Mouse (Mus musculus) left cerebral cortex, adult 18-20 months (tissue): ENCODE measurements around the gene Wnt9b. TPM values are rescaled to one million over a fixed set of nuclear protein-coding genes. Genes with fewer than 3 reads are reported as not detected.

Experiments
- DNase-seq, 2 experiments: peaks; one replicate each; pipeline ENCODE4 v3.0.0; 2021 to 2022; ENCODE audit warnings: low spot score in 2 of 2, mixed read lengths in 1 of 2
- total RNA-seq, 2 experiments: library from RNA; stranded (reverse); gene quantifications; 2 replicates each; pipeline ENCODE4 v1.2.3; 2021

The Wnt9b gene
- total RNA-seq, 2 experiments from 2014 or later = 0.23 to 0.46 TPM

DNA sequence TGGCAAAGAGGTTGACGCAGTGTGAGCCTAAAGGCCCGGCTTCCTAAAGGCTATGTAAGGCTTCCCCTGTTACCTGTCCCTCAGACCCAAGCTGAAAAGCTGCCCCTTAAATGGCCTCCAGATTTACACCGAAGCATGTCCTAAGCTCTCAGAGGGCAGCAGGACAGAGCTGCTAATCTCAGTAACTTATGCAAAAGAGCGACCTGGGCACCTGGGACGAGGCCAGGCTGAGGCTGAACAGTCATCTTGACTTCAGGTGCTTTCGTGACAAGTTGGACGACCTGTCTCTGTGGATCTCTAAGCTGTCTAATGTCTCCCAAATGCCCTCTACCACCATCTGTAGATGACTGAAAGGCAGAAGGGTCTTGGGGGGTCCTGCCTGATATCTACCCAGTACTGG is 17.3 kb downstream of the Wnt9b start:
- no peak for DNase-seq

GRCm38 (mm10) chr11:103731594-103731993 is 18.0 kb downstream of the Wnt9b start:
- no peak for DNase-seq

- DNase-seq = no peak
These were observed 20.2 kb downstream of the Wnt9b start for GRCm38 (mm10) chr11:103729282-103729985.

DNA sequence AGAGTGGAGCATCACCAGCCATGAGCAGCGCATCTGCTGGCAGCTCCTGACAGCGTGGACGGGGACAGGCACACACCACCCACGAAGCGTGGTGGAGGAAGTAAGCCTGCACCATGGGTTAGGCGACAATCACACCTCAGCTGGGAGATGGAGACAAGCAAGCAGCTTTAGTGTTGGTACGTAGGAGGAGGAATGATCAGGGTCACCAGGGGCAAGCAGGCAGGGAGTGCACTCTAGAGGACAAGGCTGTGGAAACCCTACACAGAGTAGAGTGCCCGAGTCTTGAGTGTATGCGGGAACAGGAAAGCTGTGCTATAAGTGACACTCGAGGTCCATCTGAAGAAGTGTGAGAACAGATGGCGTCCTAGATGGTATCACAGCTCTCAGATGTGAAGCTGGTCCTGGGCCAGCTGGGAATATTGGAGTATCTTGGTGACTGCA is 25.3 kb downstream of the Wnt9b start:
- DNase-seq = peak; percentile 50 to 64

- no peak for DNase-seq
These were observed 27.6 kb downstream of the Wnt9b start for GRCm38 (mm10) chr11:103722040-103722481.

DNA sequence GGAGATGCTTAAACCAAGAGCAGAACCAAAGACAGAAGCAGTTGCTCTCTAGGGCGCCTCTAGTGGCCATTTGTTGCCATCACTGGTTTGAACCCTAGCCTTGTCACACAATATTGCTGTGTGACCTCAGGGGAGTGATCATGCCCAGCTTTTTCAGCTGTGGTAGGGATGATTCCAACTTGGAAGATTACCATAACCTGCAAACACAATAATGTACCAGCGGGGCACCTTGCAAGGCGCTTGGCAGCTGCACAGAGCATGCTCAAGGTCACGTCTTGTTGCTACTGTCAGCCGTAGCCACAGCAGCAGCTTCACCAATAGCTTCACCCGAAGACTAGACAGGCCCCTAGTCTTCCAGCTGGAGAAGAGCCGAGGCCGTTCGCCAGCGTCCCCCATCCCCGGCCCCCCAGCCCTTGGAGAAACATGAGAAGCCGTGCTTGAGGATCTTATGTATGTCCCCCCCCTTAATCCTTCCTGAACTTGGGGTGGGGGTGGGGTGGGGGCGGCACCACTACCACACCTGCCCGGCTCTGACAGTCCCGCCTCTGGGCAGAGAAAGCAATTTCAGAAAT is 28.1 kb downstream of the Wnt9b start:
- DNase-seq = no peak

- DNase-seq = no peak
These were observed 30.2 kb downstream of the Wnt9b start for GRCm38 (mm10) chr11:103719436-103719835.

- no peak for DNase-seq
These were observed 32.6 kb downstream of the Wnt9b start for GRCm38 (mm10) chr11:103716971-103717370.

DNA sequence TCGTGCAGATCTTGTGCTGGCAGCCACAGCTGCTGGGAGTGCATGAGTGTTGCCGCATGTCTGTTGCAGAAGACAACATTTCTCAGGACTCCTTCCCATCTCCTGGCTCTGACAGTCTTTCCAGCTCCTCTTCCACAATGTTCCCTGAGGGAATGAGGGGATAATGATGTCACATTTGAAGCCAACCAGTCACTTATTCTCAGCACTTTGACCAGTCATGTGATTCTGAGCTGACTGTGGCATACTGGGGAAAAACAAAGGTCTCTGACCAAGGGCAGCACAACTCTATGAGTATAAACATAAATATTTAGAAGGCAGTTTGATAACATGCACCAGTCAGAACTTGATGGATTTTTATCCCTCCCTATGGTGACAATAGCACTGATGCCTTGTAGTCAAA is 35.5 kb downstream of the Wnt9b start:
- no peak for DNase-seq

DNA sequence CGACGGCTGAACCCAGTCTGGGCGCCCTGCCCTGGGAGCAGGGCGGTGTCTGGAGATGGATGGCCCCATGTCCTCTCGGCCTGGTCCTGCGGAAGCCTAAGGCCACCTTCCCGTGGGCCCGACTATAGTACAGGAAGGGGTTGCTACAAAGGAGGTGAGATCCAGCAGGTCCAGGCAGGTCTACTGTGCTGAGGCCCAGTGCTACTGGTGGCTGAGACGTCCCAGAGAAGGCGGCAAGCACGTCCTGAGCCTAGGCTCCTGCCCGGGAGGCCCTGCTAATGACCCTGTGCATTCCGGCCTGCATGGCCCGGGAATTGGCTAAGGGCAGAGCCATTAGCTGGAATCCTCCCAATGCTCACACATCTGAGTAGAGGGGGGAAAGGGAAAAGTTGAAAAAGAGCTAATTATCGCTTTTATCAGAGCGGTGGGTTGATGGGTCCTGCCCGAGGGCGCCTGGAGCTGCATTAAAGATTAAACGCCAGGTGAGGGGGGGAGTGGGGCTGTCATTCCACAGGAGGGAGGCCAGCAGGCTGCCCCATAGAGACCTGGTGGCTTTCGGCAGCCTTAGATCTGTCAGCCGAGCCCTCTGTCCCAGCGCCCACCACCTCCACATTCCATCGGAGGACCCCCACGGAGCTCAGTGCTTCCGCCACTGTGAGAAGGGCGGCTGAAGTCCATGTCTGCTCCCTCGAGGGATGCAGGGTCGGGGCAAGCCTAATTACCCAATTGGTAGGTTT is 37.6 kb downstream of the Wnt9b start:
- no peak for DNase-seq

DNA sequence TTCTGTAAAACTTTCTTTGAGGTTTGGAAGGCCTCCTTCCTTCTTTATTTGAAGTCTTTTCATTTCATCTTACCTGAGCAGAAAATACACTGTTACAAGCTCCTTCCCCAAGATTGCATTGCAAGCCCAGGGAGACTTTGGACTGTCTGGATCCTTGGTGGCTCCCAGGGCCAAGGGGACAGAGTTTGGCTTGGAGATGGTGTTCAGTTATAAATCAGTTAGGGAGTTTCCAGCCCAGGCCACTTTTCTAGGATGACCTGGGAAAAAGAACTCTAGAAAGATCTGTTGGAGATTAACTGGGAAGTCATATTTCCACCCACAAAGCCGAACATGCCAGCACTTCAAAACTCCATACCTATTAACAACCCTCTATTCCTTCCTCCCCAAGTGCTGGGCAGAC is 39.6 kb downstream of the Wnt9b start:
- DNase-seq = no peak

DNA sequence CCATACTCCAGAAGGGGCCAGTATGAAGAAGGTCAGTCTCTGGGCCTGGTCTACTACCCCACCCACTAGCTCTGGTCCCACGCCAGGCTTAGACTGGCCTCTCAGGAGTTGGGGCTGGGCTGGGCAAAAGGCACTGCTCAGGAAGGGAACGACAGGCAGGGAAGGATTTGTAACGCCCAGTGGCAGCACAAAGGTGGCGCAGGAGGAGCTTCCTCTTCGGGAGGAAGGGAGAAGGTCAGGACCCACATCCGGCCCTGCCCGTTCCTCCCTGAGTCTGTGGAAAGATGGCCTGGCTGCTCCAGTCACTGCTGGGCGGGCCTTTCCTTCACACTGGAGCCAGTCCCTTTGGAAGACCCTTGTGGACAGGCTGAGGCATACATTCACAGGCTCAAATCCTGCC is 42.6 kb downstream of the Wnt9b start:
- DNase-seq = no peak

DNA sequence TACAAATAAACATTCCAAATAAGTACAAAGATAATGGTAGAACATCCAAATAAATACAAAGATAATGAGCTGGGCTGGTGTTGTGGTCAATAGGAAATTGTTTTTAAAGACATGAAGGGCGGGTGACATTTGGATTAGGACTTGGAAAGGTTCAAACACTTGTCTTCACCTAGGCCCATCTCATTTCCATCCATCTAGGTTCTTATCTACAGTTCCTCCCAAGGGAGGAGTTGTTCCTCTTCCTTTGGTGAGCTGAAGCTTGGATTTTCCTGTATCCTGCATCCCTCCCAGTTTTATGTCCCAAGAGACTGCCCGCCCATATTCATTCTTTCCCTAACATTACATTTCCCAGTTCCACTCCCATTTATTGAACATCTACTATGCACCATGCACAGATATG is 51.4 kb downstream of the Wnt9b start:
- no peak for DNase-seq

- DNase-seq = peak; percentile 80 to 91
These were observed 52.0 kb downstream of the Wnt9b start, which contains the start of gene Gosr2 for GRCm38 (mm10) chr11:103697565-103698176. Gene Gosr2, minus strand, starts transcription at chr11:103697898.

DNA sequence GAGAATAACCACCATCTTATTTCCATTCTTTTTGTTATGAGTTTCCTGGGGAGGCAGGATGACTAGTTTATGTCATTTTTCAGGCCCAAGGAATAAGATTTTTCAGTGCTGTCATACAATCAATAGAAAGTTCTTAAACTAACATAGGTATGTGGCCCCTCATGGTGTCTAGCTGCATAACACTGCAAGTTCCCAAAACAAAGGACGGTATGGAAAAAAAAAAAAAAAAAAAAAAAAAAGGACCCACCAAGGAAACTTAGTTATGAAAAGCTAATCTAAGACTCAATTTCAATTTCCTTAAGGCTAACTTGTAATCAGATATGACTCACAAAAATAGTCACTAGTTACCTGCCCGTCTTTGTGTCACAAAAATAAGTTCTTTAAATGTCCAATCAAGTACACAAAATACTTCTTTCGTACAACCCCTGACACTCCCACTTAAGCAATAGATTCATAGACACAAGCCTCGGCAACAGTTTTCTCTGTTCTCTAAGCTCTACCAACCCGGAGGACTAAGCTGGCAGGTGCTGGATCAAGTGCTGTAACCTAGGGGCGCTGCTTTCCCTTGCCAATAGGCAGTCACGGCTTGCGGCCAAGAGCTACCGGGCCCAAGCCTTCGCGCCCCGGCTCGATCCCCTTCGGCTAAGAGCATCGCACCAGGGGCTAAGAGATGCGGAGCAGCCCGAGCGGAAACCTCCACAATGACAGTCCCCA is 52.6 kb downstream of the Wnt9b start:
- DNase-seq = no peak

GRCm38 (mm10) chr11:103693241-103693640 is 56.4 kb downstream of the Wnt9b start:
- DNase-seq = no peak

DNA sequence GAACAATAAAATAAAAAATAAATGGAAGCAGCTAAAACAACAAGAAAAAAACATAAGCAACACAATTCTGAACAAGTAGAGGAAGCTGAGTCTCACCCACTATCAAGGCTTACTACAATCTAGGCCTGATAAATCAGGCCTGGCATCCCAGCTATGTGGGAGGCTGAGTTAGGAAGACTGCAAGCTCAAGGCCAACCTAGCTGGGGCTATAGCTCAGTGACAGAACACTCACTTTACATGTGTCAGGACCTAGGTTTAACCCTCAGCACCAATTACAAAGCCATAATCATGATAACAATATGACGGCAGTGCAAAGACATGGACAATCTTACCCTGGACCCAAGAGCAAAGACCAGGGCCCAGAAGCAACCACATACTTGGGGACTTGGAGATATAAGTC is 58.6 kb downstream of the Wnt9b start:
- no peak for DNase-seq

GRCm38 (mm10) chr11:103688980-103689378 is 60.6 kb downstream of the Wnt9b start:
- no peak for DNase-seq

GRCm38 (mm10) chr11:103688271-103688979 is 61.2 kb downstream of the Wnt9b start:
- DNase-seq = no peak

- DNase-seq = no peak
These were observed 62.9 kb downstream of the Wnt9b start for GRCm38 (mm10) chr11:103686706-103687105.
